Mouse (Mus musculus) macrophage (primary cell): ENCODE data around the gene Cfc1. TPM values are rescaled to one million over a fixed set of nuclear protein-coding genes. Genes with fewer than 3 reads are reported as not detected.

Experiments
- H3K27ac ChIP-seq: fragments of 350-480 bp; formaldehyde crosslinking; 2 replicates; pipeline ENCODE4 v1.9.0; 2021
- H3K36me3 ChIP-seq: fragments of 350-480 bp; formaldehyde crosslinking; 2 replicates; pipeline ENCODE4 v1.9.0; 2021; ENCODE audit errors: inconsistent target
- H3K4me3 ChIP-seq: fragments of 350-480 bp; formaldehyde crosslinking; 2 replicates; pipeline ENCODE4 v1.9.0; 2021; ENCODE audit errors: inconsistent target
- H3K79me2 ChIP-seq: fragments of 350-480 bp; formaldehyde crosslinking; 2 replicates; pipeline ENCODE4 v1.9.0; 2021; ENCODE audit errors: inconsistent target
- WGBS: methylation state at CpG from one replicate; pipeline ENCODE4 v1.1.7; 2026; ENCODE audit warnings: inconsistent platforms; ENCODE audit not compliant: missing documents; 5-methylcytosine and 5-hydroxymethylcytosine counted together
- polyA plus RNA-seq: library from polyadenylated mRNA; stranded (reverse); fragments of 250-400 nt; gene quantifications from 3 replicates; pipeline ENCODE4 v1.2.4, GENCODE M21; 2018; ENCODE audit warnings: inconsistent platforms

Cfc1 gene
- polyA plus RNA-seq, 1 experiment from 2014 or later, result not detected

DNA sequence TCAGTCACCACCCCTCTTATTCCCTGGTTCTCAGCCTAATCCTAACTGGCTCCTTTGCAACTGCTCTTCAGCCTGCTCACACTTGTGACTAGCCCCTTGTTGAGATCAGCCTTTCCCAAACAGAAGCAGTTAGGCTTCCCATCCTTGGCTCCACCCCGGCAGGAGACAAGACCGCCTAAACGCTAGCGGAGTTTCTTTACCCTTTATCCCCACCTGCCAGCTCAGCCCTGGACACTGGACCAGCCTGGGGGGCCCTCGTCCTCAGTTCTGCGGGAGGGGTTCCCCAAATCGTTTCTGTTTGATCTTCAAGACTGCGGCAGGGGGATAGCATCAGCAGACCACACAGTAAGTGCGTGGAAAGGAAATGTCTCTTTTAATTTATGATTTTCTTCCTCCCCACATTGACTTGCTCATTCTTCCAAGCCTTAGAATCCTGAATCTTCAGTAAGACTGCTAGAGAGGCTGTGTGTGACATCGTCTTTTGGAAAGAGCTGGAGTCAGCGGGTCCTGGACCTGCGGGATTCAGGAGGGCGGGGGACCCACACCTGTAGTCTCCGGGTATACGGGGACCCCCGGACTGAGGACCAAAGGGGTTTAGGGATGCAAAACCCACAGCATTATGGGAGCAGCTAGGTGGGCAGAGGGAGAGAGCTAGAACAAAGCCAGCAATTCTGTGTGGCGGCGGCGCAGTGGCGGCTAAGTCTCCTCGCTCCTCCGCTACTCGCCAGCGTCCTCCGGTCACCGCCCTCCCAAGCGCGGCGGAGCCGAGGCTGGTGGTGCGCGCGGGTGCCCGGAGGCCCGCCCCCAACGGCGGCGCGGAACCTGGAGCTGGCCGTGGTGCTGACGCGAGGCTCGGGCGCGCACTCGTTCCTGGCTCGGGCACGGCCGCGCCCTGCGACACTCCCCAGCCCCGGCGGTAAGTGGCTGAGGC, 43.7 kb downstream of the Cfc1 start, which contains the start of gene Amer3:
Gene Amer3, plus strand, starts transcription at position 807 of the 931 bp plus-strand sequence.
- Histone ChIP-seq H3K4me3 (no peak within 1 kb of the TSS), H3K79me2 (no peaks in the 10 kb centered on the region), H3K27ac (no peak within 1 kb of the TSS), H3K36me3 (no peaks in the 10 kb centered on the region)
- 2% methylated on average over 52 of the region's 53 CpGs for WGBS

DNA sequence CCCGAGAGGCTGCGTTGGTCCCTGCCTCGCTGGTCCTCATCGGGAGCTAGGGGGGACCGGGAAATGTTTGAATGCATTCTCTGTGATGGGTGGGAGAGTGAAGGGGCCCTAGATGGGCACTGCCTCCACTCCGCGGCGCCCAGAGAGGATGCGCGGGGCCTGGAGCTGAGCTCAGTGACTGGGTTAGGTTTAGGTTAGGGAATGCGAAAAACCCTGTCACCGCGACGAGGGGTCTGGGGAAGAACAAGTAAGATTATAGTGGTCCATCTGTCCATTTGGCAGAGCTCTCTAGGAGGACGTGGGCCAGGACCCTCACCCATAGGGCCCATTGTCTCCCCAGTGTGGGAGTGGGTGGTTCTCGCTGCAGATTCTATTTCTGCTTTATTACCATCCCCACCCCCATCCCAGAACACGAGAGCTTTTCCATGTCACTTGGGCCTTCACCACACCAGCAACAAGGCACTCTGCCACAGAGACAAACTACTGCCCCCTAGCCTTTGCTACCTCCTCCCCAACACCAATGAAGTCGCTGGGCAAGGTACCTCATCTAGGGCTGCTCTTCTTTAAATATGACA, 44.4 kb downstream of the Cfc1 start:
- 12% methylated on average over 18 of the region's 18 CpGs for WGBS
- H3K4me3 ChIP-seq, result no peak overlapping the region
- H3K27ac ChIP-seq, result no peak overlapping the region
- H3K36me3 ChIP-seq, result no peaks in the 10 kb centered on the region
- H3K79me2 ChIP-seq, result no peaks in the 10 kb centered on the region

DNA sequence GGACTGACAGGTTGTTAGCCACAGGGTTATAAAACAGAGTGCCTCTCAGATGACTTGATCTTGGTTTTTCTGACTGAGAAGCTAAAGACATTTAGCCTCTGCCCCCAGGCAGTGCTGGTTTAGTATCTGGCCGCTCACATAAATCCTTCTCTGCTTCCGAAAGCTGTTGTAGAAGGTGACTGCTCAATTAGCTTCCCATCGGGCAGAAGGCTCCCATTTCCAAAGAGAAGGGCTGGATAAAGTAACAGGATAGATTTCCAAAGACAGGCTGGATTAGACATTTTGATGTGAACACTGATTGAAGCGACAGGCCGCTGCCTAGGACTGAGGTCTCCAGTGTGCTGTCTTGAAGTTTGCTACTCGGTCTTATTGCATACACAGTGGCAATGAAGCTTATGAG, 46.8 kb downstream of the Cfc1 start:
- Histone ChIP-seq H3K36me3 (no peaks in the 10 kb centered on the region), H3K27ac (no peak overlapping the region), H3K4me3 (no peak overlapping the region), H3K79me2 (no peaks in the 10 kb centered on the region)
- WGBS, result 78% methylated on average over 6 of the region's 6 CpGs

DNA sequence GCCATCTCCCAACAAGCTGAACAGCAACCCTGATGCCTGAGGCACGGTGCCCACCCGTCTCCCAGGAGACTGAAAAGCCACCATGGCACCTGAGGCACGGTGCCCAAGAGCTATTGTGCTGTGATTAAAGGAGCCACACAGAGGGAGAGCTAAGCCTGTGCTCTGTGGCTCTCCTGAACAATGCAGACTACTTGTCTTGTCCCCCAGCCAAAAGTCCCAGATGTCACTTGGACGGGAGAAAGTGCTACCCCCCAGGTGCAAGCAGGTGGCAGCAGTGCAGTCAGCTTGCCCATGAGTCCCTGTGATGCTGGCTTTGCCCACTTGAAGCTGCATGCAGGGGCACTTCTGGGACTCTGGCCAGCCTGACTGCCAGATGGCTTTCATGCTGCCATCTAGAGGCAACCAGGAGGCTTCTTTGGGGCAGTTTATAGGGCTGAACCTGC, 48.4 kb downstream of the Cfc1 start:
- H3K79me2 ChIP-seq, result no peaks in the 10 kb centered on the region
- WGBS, result 44% methylated on average over 4 of the region's 4 CpGs
- no peak overlapping the region for H3K4me3 ChIP-seq
- H3K36me3 ChIP-seq, result no peaks in the 10 kb centered on the region
- H3K27ac ChIP-seq, result no peak overlapping the region

DNA sequence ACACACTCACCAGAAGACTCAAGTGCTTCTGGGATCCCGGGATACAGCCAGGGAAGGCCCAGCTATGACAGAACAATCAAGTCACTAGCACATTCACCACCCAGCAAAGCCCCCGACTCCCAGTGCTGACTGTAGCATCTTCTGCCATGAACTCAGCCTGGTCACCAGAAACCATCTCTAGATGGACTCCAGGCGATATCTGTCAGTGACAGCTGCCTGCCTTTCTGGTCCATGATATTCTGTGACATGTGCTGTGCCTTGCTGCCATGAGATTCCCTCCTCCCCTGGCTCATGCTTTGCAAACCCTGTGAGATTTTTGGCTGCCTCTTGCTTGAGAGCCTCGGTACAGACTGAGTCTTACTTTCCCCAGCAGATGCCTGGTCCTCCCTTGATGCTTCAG, 49.3 kb downstream of the Cfc1 start:
- Histone ChIP-seq H3K27ac (no peak overlapping the region), H3K4me3 (no peak overlapping the region), H3K36me3 (no peaks in the 10 kb centered on the region), H3K79me2 (no peaks in the 10 kb centered on the region)
- WGBS, result 88% methylated on average over 4 of the region's 4 CpGs

DNA sequence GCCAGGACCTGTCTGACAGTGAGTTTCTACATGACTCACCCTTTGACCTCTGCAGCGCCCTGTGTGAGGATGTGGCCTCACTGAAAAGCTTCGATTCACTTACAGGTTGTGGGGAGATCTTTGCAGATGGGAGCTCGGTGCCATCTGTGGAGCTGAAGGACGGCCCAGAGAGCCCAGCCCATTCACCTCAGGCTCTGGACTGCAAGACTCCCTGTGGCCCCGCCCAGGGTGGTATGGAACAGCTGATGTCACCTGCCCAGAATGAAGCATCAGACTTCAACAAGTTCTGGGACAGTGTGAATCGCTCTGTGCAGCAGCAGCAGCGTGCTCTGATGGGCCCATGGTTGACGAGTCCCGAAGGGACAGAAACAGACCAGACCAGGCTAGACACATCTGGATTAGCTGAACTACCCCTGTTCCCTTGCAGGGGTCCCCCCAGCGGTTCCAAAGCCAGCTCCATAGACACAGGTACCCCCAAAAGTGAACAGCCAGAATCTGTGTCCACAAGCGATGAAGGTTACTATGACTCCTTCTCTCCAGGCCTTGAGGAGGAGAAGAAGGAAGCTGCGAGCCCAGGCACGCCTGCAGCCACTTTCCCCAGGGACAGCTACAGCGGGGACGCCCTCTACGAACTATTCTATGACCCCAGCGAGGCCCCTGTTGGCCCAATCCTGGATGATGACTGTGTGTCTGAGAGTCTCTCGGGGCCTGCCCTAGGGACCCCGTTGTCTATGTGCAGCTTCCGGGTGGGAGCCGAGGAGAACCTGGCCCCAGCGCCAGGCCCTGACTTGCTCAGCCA, 52.0 kb downstream of the Cfc1 start:
- WGBS, result 89% methylated on average over 22 of the region's 22 CpGs
- no peaks in the 10 kb centered on the region for H3K36me3 ChIP-seq
- no peak overlapping the region for H3K4me3 ChIP-seq
- H3K79me2 ChIP-seq, result no peaks in the 10 kb centered on the region
- no peak overlapping the region for H3K27ac ChIP-seq

Other genes with a start within 250 kb of the Cfc1 start
- gene Ccdc115, start 96.0 kb upstream of the Cfc1 start, polyA plus RNA-seq, result 47.2 to 87.1 TPM (median 69.5 TPM) in 3 replicates
- 28.5 to 54.8 TPM (median 40.6 TPM) in 3 replicates for gene Imp4, start 95.8 kb upstream of the Cfc1 start, polyA plus RNA-seq
- 43.6 to 172 TPM (median 169 TPM) in 3 replicates for gene Ptpn18, start 75.9 kb upstream of the Cfc1 start, polyA plus RNA-seq
- not detected in 3 replicates for gene Prss39, start 37.2 kb upstream of the Cfc1 start, polyA plus RNA-seq
- gene Prss40, start 25.3 kb downstream of the Cfc1 start, polyA plus RNA-seq, result not detected in 3 replicates
- not detected in 3 replicates for gene Amer3, start 44.0 kb downstream of the Cfc1 start, polyA plus RNA-seq